Mouse (Mus musculus): ENCODE measurements around the gene Zfp853. TPM values are rescaled to one million over a fixed set of nuclear protein-coding genes. Genes with fewer than 3 reads are reported as not detected.

The Zfp853 gene
- polyA plus RNA-seq, 1 experiment from 2014 or later = not detected

DNA sequence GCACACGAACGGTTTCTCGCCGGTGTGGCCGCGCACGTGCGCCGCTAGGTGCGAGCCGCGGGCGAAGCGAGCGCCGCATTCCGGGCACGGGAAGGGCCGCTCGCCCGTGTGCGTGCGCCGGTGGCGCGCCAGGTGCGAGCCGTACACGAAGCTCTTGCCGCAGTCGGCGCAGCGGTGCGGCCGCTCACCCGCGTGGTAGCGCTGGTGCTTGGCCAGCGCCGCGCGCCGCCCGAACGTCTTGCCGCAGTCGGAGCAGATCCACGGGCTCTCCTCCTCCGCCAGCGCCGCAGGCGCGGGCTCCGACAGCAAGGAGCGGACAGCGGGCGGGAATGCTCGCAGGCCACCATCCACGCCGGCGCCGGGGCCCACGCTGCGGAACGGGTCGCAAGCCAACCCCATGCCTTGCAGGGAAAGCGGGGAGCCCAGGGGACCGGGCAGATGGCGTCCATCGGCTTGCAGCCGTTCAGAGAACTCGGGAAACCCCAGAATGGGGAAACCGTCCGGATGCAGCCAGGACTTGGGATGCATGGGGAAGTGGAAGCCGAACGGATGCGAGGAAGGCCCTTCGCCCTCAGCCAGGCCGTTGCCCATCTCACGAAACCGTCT, 39.4 kb downstream of the Zfp853 start:
- ATAC-seq (peak; percentile 27; the same call in 1 of the 2 replicates), DNase-seq (no peak)
- 5% methylated on average over 65 of the region's 81 CpGs for WGBS (ENCODE audit: insufficient replicate concordance)
- Histone ChIP-seq H3K9me3 (ENCODE audit: low read length) (no peaks in the 10 kb centered on the region), H3K4me3 (ENCODE audit: low read depth, low read length) (peak overlapping the region; percentile 32), H3K9ac (replicated peaks) (no peak overlapping the region), H3K4me1 (ENCODE audit: insufficient read depth) (peaks cover 8% of the 10 kb centered on the region), H3K27me3 (ENCODE audit: insufficient read depth, low read length) (peaks cover 61% of the 10 kb centered on the region), H3K36me3 (replicated peaks; ENCODE audit: insufficient read depth, low read length) (0 out of 2 replicates have a peak, but pooled peaks cover 2% of the 10 kb centered on the region), H3K27ac (ENCODE audit: low read depth) (no peak overlapping the region), H3K4me2 (ENCODE audit: low read depth, low read length) (peak overlapping the region; percentile 58)
- no peak for TF ChIP-seq EP300 (IDR thresholded peaks at IDR 0.05; ENCODE audit: low read depth)
- TF ChIP-seq CTCF (IDR thresholded peaks at IDR 0.05; ENCODE audit: low read depth) = no peak

GRCm38 (mm10) chr5:143253186-143253880, 40.1 kb downstream of the Zfp853 start:
- Histone ChIP-seq H3K9me3 (ENCODE audit: low read length) (no peaks in the 10 kb centered on the region), H3K36me3 (replicated peaks; ENCODE audit: insufficient read depth, low read length) (0 out of 2 replicates have a peak, but pooled peaks cover 4% of the 10 kb centered on the region), H3K9ac (replicated peaks) (no peak overlapping the region), H3K4me1 (ENCODE audit: insufficient read depth) (peaks cover 8% of the 10 kb centered on the region), H3K27me3 (ENCODE audit: insufficient read depth, low read length) (peaks cover 61% of the 10 kb centered on the region), H3K4me3 (ENCODE audit: low read depth, low read length) (peak overlapping the region; percentile 32), H3K4me2 (ENCODE audit: low read depth, low read length) (peak overlapping the region; percentile 58), H3K27ac (ENCODE audit: low read depth) (no peak overlapping the region)
- ATAC-seq (peak; percentile 21; the same call in 1 of the 2 replicates), DNase-seq (no peak)
- no peak for TF ChIP-seq EP300 (IDR thresholded peaks at IDR 0.05; ENCODE audit: low read depth)
- no peak for TF ChIP-seq CTCF (IDR thresholded peaks at IDR 0.05; ENCODE audit: low read depth)
- WGBS (ENCODE audit: insufficient replicate concordance) = 3% methylated on average over 102 of the region's 103 CpGs

- Histone ChIP-seq H3K27ac (ENCODE audit: low read depth) (no peak overlapping the region), H3K4me1 (ENCODE audit: insufficient read depth) (peaks cover 8% of the 10 kb centered on the region), H3K9me3 (ENCODE audit: low read length) (no peaks in the 10 kb centered on the region), H3K9ac (replicated peaks) (no peak overlapping the region), H3K27me3 (ENCODE audit: insufficient read depth, low read length) (peaks cover 61% of the 10 kb centered on the region), H3K4me3 (ENCODE audit: low read depth, low read length) (0 out of 2 replicates have a peak overlapping the region, but pooled peaks have one; percentile 32), H3K36me3 (replicated peaks; ENCODE audit: insufficient read depth, low read length) (0 out of 2 replicates have a peak, but pooled peaks cover 4% of the 10 kb centered on the region), H3K4me2 (ENCODE audit: low read depth, low read length) (no peak overlapping the region)
- WGBS (ENCODE audit: insufficient replicate concordance) = 14% methylated on average over 18 of the region's 18 CpGs
- ATAC-seq (no peak), DNase-seq (no peak)
- TF ChIP-seq EP300 (IDR thresholded peaks at IDR 0.05; ENCODE audit: low read depth) (no peak), CTCF (IDR thresholded peaks at IDR 0.05; ENCODE audit: low read depth) (no peak)
Observed at GRCm38 (mm10) chr5:143252791-143253185, 40.6 kb downstream of the Zfp853 start.

DNA sequence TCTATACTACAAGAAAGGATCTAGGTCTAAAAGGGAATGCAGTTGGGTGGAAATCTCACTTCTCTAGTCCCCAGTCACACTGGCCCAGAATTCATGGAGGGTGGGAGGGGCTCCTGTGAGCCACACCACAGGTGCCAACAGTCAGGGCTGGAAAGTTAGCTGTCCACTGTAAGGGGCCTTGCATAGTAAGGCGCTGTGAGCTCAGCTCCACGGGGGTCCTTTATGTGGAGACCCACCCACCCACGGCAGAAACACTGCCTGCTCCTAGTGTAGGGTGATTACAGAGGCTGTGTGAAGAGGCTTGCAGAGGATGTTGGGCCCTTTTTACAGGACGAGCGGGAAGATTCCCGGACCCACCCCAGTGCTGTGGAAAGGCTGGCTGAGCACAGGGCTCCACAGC, 41.4 kb downstream of the Zfp853 start:
- no peak overlapping the region for H3K27ac ChIP-seq (ENCODE audit: low read depth)
- no peak for DNase-seq
- ATAC-seq = no peak
- no peak overlapping the region for H3K9ac ChIP-seq (replicated peaks)
- peaks cover 8% of the 10 kb centered on the region; the same call in 1 of the 2 replicates for H3K36me3 ChIP-seq (replicated peaks; ENCODE audit: insufficient read depth, low read length)
- 50% methylated on average over 6 of the region's 6 CpGs for WGBS (ENCODE audit: insufficient replicate concordance)
- peaks cover 56% of the 10 kb centered on the region for H3K27me3 ChIP-seq (ENCODE audit: insufficient read depth, low read length)
- TF ChIP-seq EP300 (IDR thresholded peaks at IDR 0.05; ENCODE audit: low read depth) = no peak
- no peak for TF ChIP-seq CTCF (IDR thresholded peaks at IDR 0.05; ENCODE audit: low read depth)
- no peaks in the 10 kb centered on the region for H3K9me3 ChIP-seq (ENCODE audit: low read length)
- peaks cover 8% of the 10 kb centered on the region for H3K4me1 ChIP-seq (ENCODE audit: insufficient read depth)
- H3K4me3 ChIP-seq (ENCODE audit: low read depth, low read length) = no peak overlapping the region
- no peak overlapping the region for H3K4me2 ChIP-seq (ENCODE audit: low read depth, low read length)

DNA sequence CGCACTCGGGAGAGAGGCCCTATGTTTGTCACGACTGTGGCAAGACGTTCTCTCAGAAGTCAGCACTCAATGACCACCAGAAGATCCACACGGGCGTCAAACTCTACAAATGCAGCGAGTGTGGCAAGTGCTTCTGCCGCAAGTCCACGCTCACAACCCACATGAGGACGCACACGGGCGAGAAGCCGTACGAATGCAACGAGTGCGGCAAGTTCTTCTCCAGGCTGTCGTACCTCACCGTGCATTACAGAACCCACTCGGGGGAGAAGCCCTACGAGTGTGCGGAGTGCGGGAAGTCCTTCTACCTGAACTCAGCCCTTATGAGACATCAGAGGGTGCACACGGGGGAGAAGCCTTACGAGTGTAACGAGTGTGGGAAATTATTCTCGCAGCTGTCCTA, 48.5 kb downstream of the Zfp853 start:
- no peaks in the 10 kb centered on the region for H3K9me3 ChIP-seq (ENCODE audit: low read length)
- TF ChIP-seq CTCF (IDR thresholded peaks at IDR 0.05; ENCODE audit: low read depth) (no peak), EP300 (IDR thresholded peaks at IDR 0.05; ENCODE audit: low read depth) (no peak)
- no peak overlapping the region for H3K27ac ChIP-seq (ENCODE audit: low read depth)
- no peak for DNase-seq
- H3K4me2 ChIP-seq (ENCODE audit: low read depth, low read length) = no peak overlapping the region
- H3K9ac ChIP-seq (replicated peaks) = no peak overlapping the region
- WGBS (ENCODE audit: insufficient replicate concordance) = 92% methylated on average over 26 of the region's 26 CpGs
- H3K4me3 ChIP-seq (ENCODE audit: low read depth, low read length) = no peak overlapping the region
- no peak for ATAC-seq
- H3K27me3 ChIP-seq (ENCODE audit: insufficient read depth, low read length) = no peaks in the 10 kb centered on the region
- H3K4me1 ChIP-seq (ENCODE audit: insufficient read depth) = no peaks in the 10 kb centered on the region
- H3K36me3 ChIP-seq (replicated peaks; ENCODE audit: insufficient read depth, low read length) = peaks cover 57% of the 10 kb centered on the region

Other genes starting within 250 kb of the Zfp853 start
- 8.4 and 10.5 TPM in 2 replicates for gene Rnf216, start 180.6 kb downstream of the Zfp853 start, polyA plus RNA-seq (2015; fragmentation: Nextera tagmentation; extraction: Ambion mirVana)
- gene Olfr718-ps1, start 146.0 kb downstream of the Zfp853 start, polyA plus RNA-seq (2015; fragmentation: Nextera tagmentation; extraction: Ambion mirVana) = 0.11 TPM in 1 of 2 replicates, not detected in the other
- 1.5 and 1.6 TPM in 2 replicates for gene Rbak, start 112.8 kb downstream of the Zfp853 start, polyA plus RNA-seq (2015; fragmentation: Nextera tagmentation; extraction: Ambion mirVana)
- gene Spdye4b, start 112.6 kb downstream of the Zfp853 start, polyA plus RNA-seq (2015; fragmentation: Nextera tagmentation; extraction: Ambion mirVana) = not detected in 2 replicates
- not detected in 2 replicates for gene Spdye4a, start 66.7 kb downstream of the Zfp853 start, polyA plus RNA-seq (2015; fragmentation: Nextera tagmentation; extraction: Ambion mirVana)
- gene Zfp12, start 58.5 kb downstream of the Zfp853 start, polyA plus RNA-seq (2015; fragmentation: Nextera tagmentation; extraction: Ambion mirVana) = 1.4 and 1.5 TPM in 2 replicates
- gene Zfp316, start 23.6 kb downstream of the Zfp853 start, polyA plus RNA-seq (2015; fragmentation: Nextera tagmentation; extraction: Ambion mirVana) = 0.39 and 0.41 TPM in 2 replicates
- 12.5 and 12.8 TPM in 2 replicates for gene E130309D02Rik, start 21.7 kb upstream of the Zfp853 start, polyA plus RNA-seq (2015; fragmentation: Nextera tagmentation; extraction: Ambion mirVana)
- 32.8 and 34.6 TPM in 2 replicates for gene Zdhhc4, start 35.6 kb upstream of the Zfp853 start, polyA plus RNA-seq (2015; fragmentation: Nextera tagmentation; extraction: Ambion mirVana)
- gene Grid2ip, start 63.7 kb upstream of the Zfp853 start, polyA plus RNA-seq (2015; fragmentation: Nextera tagmentation; extraction: Ambion mirVana) = not detected in 2 replicates
- 146 and 160 TPM in 2 replicates for gene Kdelr2, start 110.2 kb upstream of the Zfp853 start, polyA plus RNA-seq (2015; fragmentation: Nextera tagmentation; extraction: Ambion mirVana)
- 4.8 and 5.6 TPM in 2 replicates for gene Daglb, start 171.0 kb upstream of the Zfp853 start, polyA plus RNA-seq (2015; fragmentation: Nextera tagmentation; extraction: Ambion mirVana)
- 162 and 173 TPM in 2 replicates for gene Rac1, start 234.4 kb upstream of the Zfp853 start, polyA plus RNA-seq (2015; fragmentation: Nextera tagmentation; extraction: Ambion mirVana)

All from liver, postnatal 0 days (tissue).